Mouse (Mus musculus) spleen, adult 18-20 months (tissue): ENCODE data around the gene Nxpe3.

Source experiments
- DNase-seq, 2 experiments: peaks; one replicate each; pipeline ENCODE4 v3.0.0; 2022; ENCODE audit warnings: mixed read lengths in 2 of 2

The Nxpe3 gene

DNA sequence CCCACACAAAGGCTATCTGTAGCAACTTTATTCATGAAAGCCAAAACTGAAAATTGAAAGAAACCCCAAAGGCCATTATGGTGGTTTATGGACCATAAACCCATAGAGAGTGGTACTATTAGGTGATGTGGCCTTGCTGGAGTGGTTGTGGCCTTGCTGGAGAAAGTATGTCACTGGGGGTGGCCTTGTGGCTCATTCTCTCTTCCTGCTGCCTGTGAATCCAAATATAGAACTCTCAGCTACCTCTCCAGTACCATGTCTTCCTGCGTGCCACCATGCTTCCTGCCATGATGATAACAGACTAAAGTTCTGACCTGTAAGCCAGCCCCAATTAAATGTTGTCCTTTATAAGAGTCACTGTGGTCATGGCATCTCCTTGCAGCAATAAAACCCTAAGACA is 90.3 kb downstream of the Nxpe3 start:
- no peak for DNase-seq

DNA sequence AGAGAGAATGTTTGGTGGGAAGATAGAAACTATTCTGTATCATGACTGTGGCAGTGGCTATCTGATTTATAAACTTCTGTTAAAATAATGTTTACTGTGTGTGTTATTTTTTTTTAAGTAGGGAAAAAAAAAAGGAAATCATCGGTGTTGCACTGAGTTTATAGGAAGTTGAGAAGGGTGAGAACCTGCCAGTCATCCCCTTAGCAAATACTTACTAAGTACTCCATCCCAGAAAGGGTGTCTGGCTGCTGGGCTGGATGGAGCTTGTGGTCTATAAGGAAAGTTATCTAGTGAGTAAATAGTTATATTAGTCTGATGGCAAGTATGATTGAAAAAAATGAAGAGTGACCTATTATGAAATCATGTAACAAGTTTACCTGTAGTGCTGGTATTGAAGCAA is 93.5 kb downstream of the Nxpe3 start:
- no peak for DNase-seq

- no peak for DNase-seq
These were observed 96.2 kb downstream of the Nxpe3 start for GRCm38 (mm10) chr16:55798845-55799244.

DNA sequence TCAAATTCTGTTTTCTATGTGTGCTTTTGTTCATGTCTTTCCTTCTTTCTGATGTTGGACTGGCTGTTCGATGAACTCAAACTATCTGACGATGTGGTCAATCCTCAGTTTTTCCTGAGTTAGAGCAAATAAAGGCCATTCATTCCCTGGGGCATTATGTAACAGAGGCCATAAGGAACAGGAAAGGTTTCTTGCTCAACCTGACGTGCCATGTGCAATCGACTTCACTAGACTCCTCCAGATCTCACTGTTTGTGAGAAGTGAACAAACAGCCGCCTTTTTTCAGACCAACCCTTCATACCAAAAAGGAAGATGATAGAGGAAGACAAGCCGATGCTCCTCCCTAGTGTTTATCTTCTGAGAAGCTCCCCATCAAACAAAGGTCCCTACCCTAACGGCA is 104.8 kb downstream of the Nxpe3 start:
- no peak for DNase-seq
